Mouse (Mus musculus) thymus, adult 2 months (tissue): ENCODE results near the gene Calhm2. TPM values are rescaled to one million over a fixed set of nuclear protein-coding genes. Genes with fewer than 3 reads are reported as not detected.

Experiments
- DNase-seq: peaks from one replicate; pipeline ENCODE4 v3.0.0; 2021
- H3K27ac ChIP-seq: fragments of 200-500 bp; 2 replicates; pipeline ENCODE4 v1.5.1; 2012; ENCODE audit warnings: low read length, control low read depth; ENCODE audit not compliant: control insufficient read depth, insufficient read depth
- H3K27me3 ChIP-seq: fragments of 200-500 bp; 2 replicates; pipeline ENCODE4 v1.6.1; 2012; ENCODE audit warnings: mild to moderate bottlenecking, low read length, moderate library complexity, mixed read lengths; ENCODE audit not compliant: control insufficient read depth, insufficient read depth
- H3K36me3 ChIP-seq: fragments of 200-500 bp; 2 replicates; pipeline ENCODE4 v1.6.1; 2012; ENCODE audit warnings: mild to moderate bottlenecking, low read length, moderate library complexity; ENCODE audit not compliant: control insufficient read depth, insufficient read depth
- H3K4me1 ChIP-seq: fragments of 200-500 bp; replicated peaks from 2 replicates; pipeline ENCODE4 v1.6.1; 2012; ENCODE audit warnings: low read length; ENCODE audit not compliant: control insufficient read depth, insufficient read depth
- H3K4me3 ChIP-seq: fragments of 200-500 bp; 2 replicates; pipeline ENCODE4 v1.5.1; 2012; ENCODE audit warnings: mild to moderate bottlenecking, low read length, control low read depth, moderate library complexity; ENCODE audit not compliant: control insufficient read depth, insufficient read depth
- CTCF ChIP-seq: fragments of 200-500 bp; IDR thresholded peaks from 2 replicates; pipeline ENCODE4 v1.5.1; 2012; ENCODE audit warnings: mild to moderate bottlenecking, control low read depth, low read length, moderate library complexity, borderline replicate concordance; ENCODE audit not compliant: control insufficient read depth, poor library complexity, insufficient read depth; ENCODE audit errors: extremely low read depth
- POLR2A ChIP-seq: fragments of 200-500 bp; IDR thresholded peaks from 2 replicates; pipeline ENCODE4 v1.6.1; 2012; ENCODE audit warnings: mild to moderate bottlenecking, low read length, control low read depth, moderate library complexity; ENCODE audit not compliant: control insufficient read depth, poor library complexity, insufficient read depth; ENCODE audit errors: extremely low read depth
- WGBS: fragments of 180-500 bp; shearing (Covaris S2); methylation state at CpG from one replicate; pipeline ENCODE4 v1.1.7; 2018; 5-methylcytosine and 5-hydroxymethylcytosine counted together
- polyA plus RNA-seq: library from polyadenylated mRNA; depleted of rRNA; stranded (reverse); fragments of >200 nt; gene quantifications from 2 replicates; pipeline ENCODE4 v1.2.3, GENCODE M21; 2012; rRNA removed

The Calhm2 gene
- polyA plus RNA-seq: 16.3 and 17.2 TPM in 2 replicates

DNA sequence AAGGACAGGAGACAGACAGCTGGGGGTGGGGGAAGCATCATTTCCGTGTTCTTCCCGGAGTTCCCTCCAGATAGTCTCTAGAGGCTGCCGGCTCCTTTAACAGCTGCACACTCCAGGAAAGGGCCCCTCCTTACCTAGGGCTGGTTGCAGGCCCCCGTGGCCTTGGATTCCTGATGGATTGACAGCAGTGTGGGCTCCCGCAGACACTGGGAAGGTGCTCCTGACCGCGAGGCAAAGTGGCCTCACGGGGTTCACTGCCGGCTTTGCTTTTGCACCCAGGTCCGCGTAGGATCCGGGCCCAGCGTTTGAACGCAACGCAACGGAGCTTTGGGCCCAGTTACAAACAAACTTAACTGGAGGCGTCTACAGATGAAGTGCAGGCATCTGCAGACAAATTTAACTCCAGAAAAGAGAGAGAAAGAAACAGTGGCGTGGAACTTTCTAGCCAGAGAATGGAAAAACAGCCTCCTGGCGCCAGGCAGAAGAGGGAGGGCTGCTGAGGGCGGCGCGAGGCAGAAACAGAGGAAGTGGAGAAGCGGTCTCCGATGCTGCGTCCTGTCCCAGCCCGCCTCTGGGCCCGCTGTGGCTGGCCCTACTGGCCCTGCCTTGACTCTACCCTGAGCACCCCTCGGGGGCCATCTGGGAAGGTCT is at the start of gene Calhm2:
Calhm2 (minus strand) TSS at position 524 of the 651 bp plus-strand sequence.
- TF ChIP-seq CTCF: no peak
- no peak for TF ChIP-seq POLR2A
- Histone ChIP-seq H3K36me3 (no peaks in the 10 kb centered on the region), H3K27ac (peak within 1 kb of the TSS; percentile 7; the same call in 1 of the 2 replicates), H3K4me3 (peak within 1 kb of the TSS; percentile 75), H3K27me3 (no peaks in the 10 kb centered on the region), H3K4me1 (peaks cover 35% of the 10 kb centered on the region)
- DNase-seq: peak; percentile 56
- under 1% methylated on average over 28 of the region's 28 CpGs for WGBS

DNA sequence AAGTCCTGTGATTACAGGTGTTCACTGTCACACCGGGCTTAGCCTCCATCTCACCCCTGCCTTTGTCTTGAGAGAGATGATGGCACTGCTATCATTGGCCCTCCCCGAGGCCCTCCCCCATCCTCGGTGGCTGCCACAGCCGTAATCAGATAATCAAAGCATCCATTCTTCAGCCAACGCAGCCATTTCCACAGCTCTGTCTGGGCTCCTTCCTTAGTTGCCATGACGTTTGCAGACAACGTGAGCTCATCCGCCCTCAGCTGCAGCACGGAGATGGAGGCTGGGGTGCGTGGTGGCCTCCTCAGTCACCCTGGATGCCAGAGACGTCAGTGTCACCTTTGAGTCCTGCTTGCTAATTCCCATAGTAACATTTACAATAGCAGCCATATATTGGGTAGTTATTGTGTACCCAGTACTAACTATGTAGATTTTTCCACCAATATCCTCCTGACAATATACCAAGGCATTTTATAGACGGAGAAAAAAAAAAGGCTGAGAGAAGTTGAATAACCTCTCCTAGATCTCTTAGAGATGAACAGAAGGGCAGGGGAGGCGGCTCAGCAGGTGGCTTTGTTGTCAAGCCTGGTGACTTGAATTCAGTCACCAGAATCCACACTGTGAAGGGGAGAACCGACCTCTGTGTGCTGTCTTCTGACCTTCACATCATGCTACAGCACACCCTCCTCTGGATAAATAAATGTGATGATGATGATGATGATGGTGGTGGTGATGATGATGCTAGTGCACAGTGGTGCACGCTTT is 48.6 kb upstream of the Calhm2 start:
- H3K4me1 ChIP-seq: no peaks in the 10 kb centered on the region; the same call in 1 of the 2 replicates
- 86% methylated on average over 15 of the region's 15 CpGs for WGBS
- no peaks in the 10 kb centered on the region for H3K27me3 ChIP-seq
- no peak overlapping the region for H3K27ac ChIP-seq
- no peak for DNase-seq
- TF ChIP-seq CTCF: no peak
- TF ChIP-seq POLR2A: no peak
- no peaks in the 10 kb centered on the region for H3K36me3 ChIP-seq
- no peak overlapping the region for H3K4me3 ChIP-seq

DNA sequence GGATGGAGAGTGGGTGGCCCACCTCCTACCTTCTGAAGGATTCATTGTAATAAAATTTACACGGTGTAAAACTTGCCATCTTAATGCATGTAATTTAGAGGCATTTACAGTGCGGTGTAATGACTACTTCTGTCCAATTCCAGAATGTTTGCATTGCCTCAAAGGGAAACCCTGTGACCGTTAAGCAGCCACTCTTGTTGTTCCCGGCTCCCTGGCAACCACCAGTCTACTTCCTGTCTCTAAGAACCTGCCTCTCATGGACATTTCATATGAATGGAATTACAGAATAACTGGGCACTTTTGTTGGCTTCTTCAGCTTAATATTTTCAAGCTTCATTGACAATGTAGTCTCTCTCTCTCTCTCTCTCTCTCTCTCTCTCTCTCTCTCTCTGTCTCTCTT is 46.6 kb upstream of the Calhm2 start:
- no peaks in the 10 kb centered on the region for H3K36me3 ChIP-seq
- no peak overlapping the region for H3K27ac ChIP-seq
- WGBS: 43% methylated on average over 4 of the region's 4 CpGs
- TF ChIP-seq POLR2A (no peak), CTCF (no peak)
- H3K27me3 ChIP-seq: no peaks in the 10 kb centered on the region; the same call in 1 of the 2 replicates
- DNase-seq: no peak
- no peaks in the 10 kb centered on the region; the same call in 1 of the 2 replicates for H3K4me1 ChIP-seq
- no peak overlapping the region for H3K4me3 ChIP-seq

DNA sequence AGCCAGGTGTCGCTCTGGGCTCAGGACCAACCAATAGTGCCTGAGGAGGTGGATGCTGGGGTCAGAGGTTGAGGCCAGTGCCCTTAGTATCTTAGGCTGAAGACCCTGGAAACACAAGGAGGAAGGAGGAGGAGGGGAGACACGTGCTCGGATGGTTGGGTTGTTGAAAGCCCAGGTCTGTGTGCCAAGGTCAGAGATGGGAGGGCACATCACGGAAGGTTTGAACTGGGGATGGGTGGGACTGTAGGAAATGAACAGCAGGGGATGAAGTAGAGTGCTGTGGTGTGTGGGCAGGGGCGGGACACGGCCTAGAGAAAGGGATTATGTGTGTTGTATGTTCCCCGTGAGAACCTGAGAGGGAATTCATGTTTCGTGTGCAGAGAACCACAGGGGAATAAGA is 46.1 kb upstream of the Calhm2 start:
- peaks cover 3% of the 10 kb centered on the region for H3K4me1 ChIP-seq
- WGBS: 81% methylated on average over 8 of the region's 8 CpGs
- no peaks in the 10 kb centered on the region; the same call in 1 of the 2 replicates for H3K27me3 ChIP-seq
- DNase-seq: no peak
- TF ChIP-seq CTCF: no peak
- no peak for TF ChIP-seq POLR2A
- H3K27ac ChIP-seq: no peak overlapping the region
- no peak overlapping the region for H3K4me3 ChIP-seq
- no peaks in the 10 kb centered on the region for H3K36me3 ChIP-seq

DNA sequence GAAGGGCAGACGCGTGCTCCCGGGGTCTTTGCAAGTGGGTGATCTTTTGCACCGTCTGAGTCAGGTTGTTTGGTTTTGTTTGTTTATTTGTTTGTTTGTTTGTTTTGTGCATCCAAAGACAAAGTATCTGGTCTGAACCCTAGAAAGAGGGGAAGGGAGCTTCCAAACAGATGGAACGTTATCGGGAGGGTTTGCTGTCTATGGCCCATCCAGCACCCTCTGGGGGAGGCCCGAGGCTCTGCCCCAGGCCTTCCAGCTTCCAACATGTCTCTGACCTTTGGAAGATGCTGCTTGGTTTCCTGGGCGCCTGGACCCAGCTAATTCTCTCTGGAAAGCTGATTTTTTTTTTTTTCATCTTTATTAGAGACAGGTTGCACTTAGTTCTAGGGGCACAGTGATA is 41.9 kb upstream of the Calhm2 start:
- Histone ChIP-seq H3K4me3 (no peak overlapping the region), H3K36me3 (no peaks in the 10 kb centered on the region), H3K4me1 (peaks cover 10% of the 10 kb centered on the region), H3K27me3 (peaks cover 6% of the 10 kb centered on the region), H3K27ac (no peak overlapping the region)
- TF ChIP-seq POLR2A (no peak), CTCF (no peak)
- 62% methylated on average over 8 of the region's 8 CpGs for WGBS
- no peak for DNase-seq

DNA sequence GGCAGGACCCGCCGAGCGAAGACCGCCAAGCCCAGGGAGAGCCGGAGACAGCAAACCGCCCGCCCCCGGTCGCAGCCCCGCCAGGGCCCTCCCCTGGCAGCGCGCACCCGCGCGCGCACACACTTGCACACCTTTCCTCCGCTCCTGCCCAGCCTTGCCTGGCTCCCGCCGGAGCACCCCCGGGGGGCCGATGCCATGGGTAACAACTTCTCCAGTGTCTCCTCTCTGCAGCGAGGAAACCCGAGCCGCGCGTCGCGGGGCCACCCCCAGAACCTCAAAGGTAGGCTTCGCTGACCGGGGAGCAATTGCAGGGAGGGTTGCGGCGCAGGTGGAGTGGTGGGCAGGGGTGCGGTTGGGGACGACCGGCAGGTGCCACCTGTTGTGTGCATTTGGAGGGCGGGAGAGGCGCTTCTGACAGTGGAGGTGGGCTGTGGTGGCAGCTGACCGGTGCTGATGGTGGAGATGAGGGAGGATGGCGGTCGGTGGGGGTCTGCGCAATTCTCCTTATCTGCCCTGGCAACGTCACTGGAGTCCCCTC is 41.2 kb upstream of the Calhm2 start:
- peak overlapping the region; percentile 27 for H3K4me3 ChIP-seq
- TF ChIP-seq POLR2A (no peak), CTCF (no peak)
- 4% methylated on average over 42 of the region's 42 CpGs for WGBS
- no peak overlapping the region for H3K27ac ChIP-seq
- peaks cover 6% of the 10 kb centered on the region for H3K27me3 ChIP-seq
- H3K36me3 ChIP-seq: no peaks in the 10 kb centered on the region
- DNase-seq: no peak
- H3K4me1 ChIP-seq: peaks cover 10% of the 10 kb centered on the region
